Mouse (Mus musculus): ENCODE data around the gene Sgsm3. TPM values are rescaled to one million over a fixed set of nuclear protein-coding genes. Genes with fewer than 3 reads are reported as not detected.

The Sgsm3 gene
- total and polyA plus RNA-seq, 2 experiments from 2014 or later, result 67.2 to 78.9 TPM

GRCm38 (mm10) chr15:81060975-81061374 is 83.4 kb downstream of the Sgsm3 start:
- Histone ChIP-seq H3K4me2 (ENCODE audit: low read depth) (no peak overlapping the region), H3K9ac (no peak overlapping the region), H3K27ac (ENCODE audit: low read depth, low read length) (no peak overlapping the region), H3K27me3 (ENCODE audit: insufficient read depth, low read length) (no peaks in the 10 kb centered on the region), H3K36me3 (ENCODE audit: insufficient read depth) (no peaks in the 10 kb centered on the region), H3K4me3 (ENCODE audit: low read depth, low read length) (no peak overlapping the region), H3K9me3 (ENCODE audit: low read length) (no peaks in the 10 kb centered on the region), H3K4me1 (ENCODE audit: insufficient read depth) (peaks cover 4% of the 10 kb centered on the region; the same call in 1 of the 2 replicates)
- 86% methylated on average over 2 of the region's 2 CpGs for WGBS
- DNase-seq, result no peak
- TF ChIP-seq CTCF (IDR thresholded peaks at IDR 0.05; ENCODE audit: low read depth), result no peak
- no peak for ATAC-seq

Small RNA genes lying within 50 kb of the gene (microRNA-seq; reads per million reads assigned to microRNA genes)
- 4.9 to 7.7 reads per million in 2 experiments for gene Mir5113

Other genes with a start within 250 kb of the Sgsm3 start
- 80.3 and 82.2 TPM in 2 replicates for gene Adsl, start 29.3 kb upstream of the Sgsm3 start, total RNA-seq (2014; rRNA removed)
- 51.4 and 77.1 TPM in 2 replicates for gene Adsl, start 29.3 kb upstream of the Sgsm3 start, polyA plus RNA-seq (2015; fragmentation: Nextera tagmentation; extraction: Ambion mirVana)
- gene Mrtfa, start 213.0 kb downstream of the Sgsm3 start, total RNA-seq (2014; rRNA removed), result 23.8 and 26.0 TPM in 2 replicates
- gene Mrtfa, start 213.0 kb downstream of the Sgsm3 start, polyA plus RNA-seq (2015; fragmentation: Nextera tagmentation; extraction: Ambion mirVana), result 15.5 and 19.6 TPM in 2 replicates